Mouse (Mus musculus) left cerebral cortex, adult 2 months (tissue): ENCODE measurements around the gene Kcng4. TPM values are rescaled to one million over a fixed set of nuclear protein-coding genes. Genes with fewer than 3 reads are reported as not detected.

ENCODE experiments used
- DNase-seq, 2 experiments: peaks; one replicate each; pipeline ENCODE4 v3.0.0; 2021 to 2022; ENCODE audit warnings: low spot score in 2 of 2, mixed read lengths in 1 of 2; ENCODE audit errors: extremely low spot score in 1 of 2
- H3K27ac ChIP-seq: fragments of 200-600 bp; 2 replicates; pipeline ENCODE4 v1.8.1; 2022
- H3K4me3 ChIP-seq: fragments of 200-600 bp; 2 replicates; pipeline ENCODE4 v1.8.1; 2022
- CTCF ChIP-seq: fragments of 200-600 bp; IDR thresholded peaks from 2 replicates; pipeline ENCODE4 v1.8.1; 2022; ENCODE audit warnings: antibody characterized with exemption, mild to moderate bottlenecking, moderate library complexity
- intact Hi-C: fragments of 180-260 bp; cut with DNase I; formaldehyde crosslinking; loops from one replicate; pipeline ENCODE4 v1.15.1; 2025
- total RNA-seq, 2 experiments: library from RNA; stranded (reverse); gene quantifications; 2 replicates each; pipeline ENCODE4 v1.2.3; 2021

Gene Kcng4
- total RNA-seq, 2 experiments from 2014 or later, result 3.4 TPM

DNA sequence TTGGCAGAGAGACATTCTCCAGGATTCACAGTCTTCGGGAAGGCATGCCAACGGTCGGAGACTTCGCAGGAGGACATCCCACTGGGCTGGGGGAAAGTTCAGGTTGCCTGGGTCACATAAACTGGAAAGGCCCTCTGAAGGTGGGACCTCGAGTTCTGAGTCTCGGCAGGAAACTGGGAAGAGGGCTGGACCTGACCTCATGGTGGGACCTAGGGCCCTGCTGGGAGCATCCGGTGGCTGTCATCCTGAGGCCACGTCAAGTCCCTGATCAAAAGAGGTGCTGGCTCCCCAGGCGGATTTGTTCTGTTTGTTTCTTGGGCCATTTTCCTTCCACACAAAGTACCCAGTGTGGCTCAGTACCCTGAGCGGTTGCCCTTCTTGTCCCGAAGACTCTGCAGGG lies 28.0 kb upstream of the Kcng4 start:
- intact Hi-C loops, result no loop called here
- no peak overlapping the region for H3K4me3 ChIP-seq
- no peak overlapping the region for H3K27ac ChIP-seq
- no peak for DNase-seq
- TF ChIP-seq CTCF, result no peak

- intact Hi-C loops, result no loop called here
- DNase-seq, result no peak
- no peak for TF ChIP-seq CTCF
Measured at GRCm38 (mm10) chr8:119661892-119662291, 26.4 kb upstream of the Kcng4 start.

DNA sequence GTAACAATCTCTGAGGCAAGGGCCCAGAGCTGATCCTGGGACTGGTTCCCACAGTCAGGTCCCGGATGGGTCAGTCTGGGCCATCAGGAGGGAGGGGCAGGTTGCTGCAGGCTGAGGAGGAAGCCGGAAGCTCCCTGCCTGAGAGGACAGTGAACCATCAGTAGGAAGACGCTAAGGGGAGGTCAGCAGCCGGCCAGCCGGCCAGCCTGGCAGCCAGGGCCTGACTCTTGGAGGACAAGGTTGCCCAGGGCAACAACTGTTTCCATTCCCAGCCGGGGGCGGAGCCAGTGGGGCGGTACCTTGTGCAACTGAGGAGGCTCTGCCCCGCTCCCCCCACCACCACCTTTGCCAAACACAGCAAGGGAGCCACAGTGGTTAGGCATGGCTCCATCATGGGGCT lies 25.6 kb upstream of the Kcng4 start:
- Histone ChIP-seq H3K27ac (peak overlapping the region; percentile 63; the same call in 1 of the 2 replicates), H3K4me3 (no peak overlapping the region)
- no peak for TF ChIP-seq CTCF
- intact Hi-C loops, result no loop called here
- peak in 1 of 2 experiments; percentile 28 for DNase-seq

More at GRCm38 (mm10) chr8:119661892-119662291, 26.4 kb upstream of the Kcng4 start:
- Histone ChIP-seq H3K4me3 (no peak overlapping the region), H3K27ac (peak overlapping the region; percentile 19; the same call in 1 of the 2 replicates)

GRCm38 (mm10) chr8:119656709-119657464 lies 21.4 kb upstream of the Kcng4 start:
- no peak for DNase-seq
- peak; percentile 40 for TF ChIP-seq CTCF
- H3K4me3 ChIP-seq, result no peak overlapping the region
- H3K27ac ChIP-seq, result no peak overlapping the region
- intact Hi-C loops, result loop anchor here (2.0 kb wide), 1 partner anchor 20 kb away; no protein-coding TSS in a partner anchor

DNA sequence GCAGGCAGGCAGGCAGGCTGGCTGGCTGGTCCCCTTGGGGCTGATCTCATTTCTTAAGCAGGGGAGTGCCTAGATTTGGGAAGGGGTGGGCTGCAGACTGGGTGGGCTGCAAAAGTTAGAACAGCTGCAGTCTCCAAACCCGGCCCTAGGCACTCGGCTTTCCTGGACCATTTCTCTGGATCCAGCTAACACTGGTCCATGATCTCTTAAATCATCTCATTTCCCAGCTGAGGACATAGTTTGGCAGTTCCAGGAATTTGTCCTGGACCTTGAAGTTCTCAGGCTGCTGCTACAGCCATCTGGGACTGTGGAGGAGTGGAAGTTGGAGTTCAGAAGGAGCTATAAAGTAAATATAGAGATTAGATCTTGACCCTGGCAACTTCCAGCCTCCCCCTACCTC lies 15.8 kb upstream of the Kcng4 start:
- no peak for TF ChIP-seq CTCF
- Histone ChIP-seq H3K27ac (no peak overlapping the region), H3K4me3 (no peak overlapping the region)
- DNase-seq, result no peak
- intact Hi-C loops, result no loop called here

- TF ChIP-seq CTCF, result no peak
- intact Hi-C loops, result no loop called here
- no peak for DNase-seq
- Histone ChIP-seq H3K4me3 (no peak overlapping the region), H3K27ac (no peak overlapping the region)
Measured at GRCm38 (mm10) chr8:119646846-119647245, 11.4 kb upstream of the Kcng4 start.

DNA sequence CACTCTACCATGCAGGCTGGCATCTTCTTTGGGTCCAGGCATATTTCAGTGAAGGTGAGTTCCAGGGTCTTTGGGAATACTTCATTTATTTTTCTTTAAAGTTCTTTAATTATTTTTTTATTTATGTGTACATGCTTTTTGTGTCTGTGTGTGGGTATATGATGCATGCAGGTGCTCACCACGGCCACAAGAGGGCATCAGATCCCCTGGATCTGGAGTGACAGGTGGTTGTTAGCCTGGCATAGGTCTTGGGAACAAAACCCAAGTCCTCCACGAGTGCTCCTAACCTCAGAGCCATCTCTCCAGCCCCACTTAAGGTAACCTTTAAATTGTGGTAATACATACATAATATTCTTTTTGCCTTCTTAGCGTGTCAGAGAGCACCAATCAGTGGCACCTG lies 10.7 kb upstream of the Kcng4 start:
- intact Hi-C loops, result no loop called here
- TF ChIP-seq CTCF, result no peak; the same call in none of the 2 replicates
- Histone ChIP-seq H3K27ac (no peak overlapping the region), H3K4me3 (no peak overlapping the region)
- DNase-seq, result no peak

GRCm38 (mm10) chr8:119644981-119645597 lies 9.6 kb upstream of the Kcng4 start:
- TF ChIP-seq CTCF, result no peak
- DNase-seq, result no peak
- no peak overlapping the region for H3K4me3 ChIP-seq
- H3K27ac ChIP-seq, result no peak overlapping the region
- intact Hi-C loops, result no loop called here

DNA sequence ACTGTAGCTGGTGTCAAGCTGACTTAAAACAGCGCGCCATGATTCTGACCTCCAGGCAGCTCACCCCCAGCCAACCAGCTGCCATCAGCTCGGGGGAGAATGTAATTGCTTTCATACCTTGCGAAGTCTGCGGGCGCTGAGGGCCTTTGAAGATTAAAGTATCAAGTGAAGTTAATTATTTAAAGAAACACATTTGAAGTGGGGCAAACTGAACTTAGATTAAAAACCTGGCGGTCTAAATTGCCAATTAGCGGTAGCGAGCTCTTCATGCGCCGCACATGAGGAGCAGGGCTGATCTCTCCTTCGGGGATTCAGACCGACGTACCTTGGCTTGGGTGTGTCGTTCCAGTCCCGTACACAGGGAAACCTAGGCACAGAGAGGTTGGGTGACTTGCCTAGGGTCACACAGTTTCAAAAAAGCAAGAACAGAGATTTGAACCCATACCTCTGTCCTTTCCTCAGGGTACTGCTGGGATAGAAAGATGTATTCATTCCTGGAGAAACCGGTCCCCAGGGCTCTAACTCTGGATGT lies 9.0 kb upstream of the Kcng4 start:
- no peak for TF ChIP-seq CTCF
- DNase-seq, result no peak
- Histone ChIP-seq H3K4me3 (no peak overlapping the region), H3K27ac (no peak overlapping the region)
- intact Hi-C loops, result no loop called here

DNA sequence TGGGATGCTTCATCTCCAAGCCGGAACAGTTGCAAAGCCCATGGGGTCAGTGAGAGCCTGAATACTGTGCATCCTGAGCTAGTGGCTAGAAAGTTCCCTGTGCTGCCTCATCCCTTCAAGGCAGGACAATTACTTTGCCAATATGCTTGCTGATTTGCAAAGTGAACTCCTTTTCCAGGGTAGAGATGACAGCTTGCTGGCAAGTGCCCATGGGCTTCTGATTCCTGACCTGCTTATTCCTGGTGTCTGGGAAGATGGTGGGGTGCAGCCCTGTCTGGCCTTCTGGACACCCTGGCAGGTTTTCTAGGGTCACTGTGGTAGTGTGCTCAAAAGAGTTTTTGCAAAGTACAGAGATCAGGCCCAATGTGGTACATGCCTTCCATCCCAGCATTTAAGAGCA lies 7.5 kb upstream of the Kcng4 start:
- H3K4me3 ChIP-seq, result no peak overlapping the region
- intact Hi-C loops, result no loop called here
- DNase-seq, result no peak
- TF ChIP-seq CTCF, result no peak
- H3K27ac ChIP-seq, result no peak overlapping the region

DNA sequence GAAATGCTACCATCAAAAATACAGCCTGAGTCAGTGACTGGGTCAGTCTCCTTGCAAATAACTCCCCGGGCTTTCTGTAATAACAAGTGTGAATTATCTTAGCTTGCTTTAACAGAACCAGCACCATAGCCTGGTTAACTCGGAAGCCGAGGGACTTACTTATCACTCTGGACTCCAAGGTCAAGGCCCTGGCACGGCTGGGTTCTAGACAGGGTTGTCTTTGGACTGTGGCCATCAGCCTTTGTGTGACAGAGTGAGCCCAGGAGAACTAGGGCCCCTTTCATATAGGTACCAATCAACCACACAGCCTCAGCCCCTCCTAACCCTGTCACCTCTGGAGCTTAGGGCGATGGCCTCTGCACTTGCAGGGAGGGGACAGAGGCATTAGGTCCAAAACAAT lies 5.6 kb upstream of the Kcng4 start:
- Histone ChIP-seq H3K27ac (no peak overlapping the region), H3K4me3 (no peak overlapping the region)
- DNase-seq, result no peak
- intact Hi-C loops, result no loop called here
- no peak for TF ChIP-seq CTCF

- intact Hi-C loops, result no loop called here
- Histone ChIP-seq H3K27ac (no peak overlapping the region), H3K4me3 (no peak overlapping the region)
- DNase-seq, result no peak
- no peak for TF ChIP-seq CTCF
Measured at GRCm38 (mm10) chr8:119639798-119640197, 4.3 kb upstream of the Kcng4 start.

GRCm38 (mm10) chr8:119638261-119638660 lies 2.8 kb upstream of the Kcng4 start:
- TF ChIP-seq CTCF, result no peak
- no peak overlapping the region for H3K4me3 ChIP-seq
- DNase-seq, result no peak
- intact Hi-C loops, result no loop called here
- no peak overlapping the region for H3K27ac ChIP-seq
